Mouse (Mus musculus) C2C12 (cell line): ENCODE measurements at regions not wholly inside any gene's neighbourhood (a gene's known extent, or its start where the extent isn't known, plus 50 kb on each side); places are given as distances from the start of the nearest gene placed in this dataset.
A peak's percentile ranks its signal among the peaks of the same experiment; 100 is the strongest.

ENCODE experiments used
- H3K27me3 ChIP-seq: one replicate; pipeline ENCODE4 v1.6.1; 2011; ENCODE audit not compliant: control insufficient read depth, insufficient read depth, insufficient read length
- H3K36me3 ChIP-seq: one replicate; pipeline ENCODE4 v1.6.1; 2011; ENCODE audit not compliant: control insufficient read depth, insufficient read depth
- H3K4me3 ChIP-seq: one replicate; pipeline ENCODE4 v1.5.1; 2011; ENCODE audit warnings: mild to moderate bottlenecking, control low read depth; ENCODE audit not compliant: poor library complexity, insufficient read depth, severe bottlenecking
- H3K79me2 ChIP-seq: one replicate; pipeline ENCODE4 v1.6.1; 2011; ENCODE audit not compliant: control insufficient read depth, insufficient read depth
- H3K79me3 ChIP-seq: one replicate; pipeline ENCODE4 v1.6.1; 2011; ENCODE audit warnings: low read depth, control low read depth
- H3ac ChIP-seq: one replicate; pipeline ENCODE3; 2011; ENCODE audit warnings: low read depth; ENCODE audit not compliant: control insufficient read depth, insufficient read length
- CEBPB ChIP-seq: IDR thresholded peaks from one replicate; pipeline ENCODE4 v1.6.1; 2011; ENCODE audit warnings: low read depth, mild to moderate bottlenecking, control low read depth, moderate library complexity
- CTCF ChIP-seq: IDR thresholded peaks from one replicate; pipeline ENCODE4 v1.5.1; 2011; ENCODE audit not compliant: control insufficient read depth, insufficient read depth, insufficient read length
- FOSL1 ChIP-seq: IDR thresholded peaks from one replicate; pipeline ENCODE4 v1.8.0; 2011; ENCODE audit warnings: mild to moderate bottlenecking, low read length; ENCODE audit not compliant: poor library complexity, insufficient read depth, severe bottlenecking
- MAX ChIP-seq: IDR thresholded peaks from one replicate; pipeline ENCODE4 v1.6.1; 2011; ENCODE audit warnings: mild to moderate bottlenecking, control low read depth
- MYOD1 ChIP-seq: IDR thresholded peaks from one replicate; pipeline ENCODE4 v1.6.1; 2011; ENCODE audit warnings: low read depth; ENCODE audit not compliant: control insufficient read depth, insufficient read length
- MYOG ChIP-seq: IDR thresholded peaks from one replicate; pipeline ENCODE4 v1.6.1; 2011; ENCODE audit not compliant: control insufficient read depth, insufficient read length; ENCODE audit errors: extremely low read depth
- USF1 ChIP-seq: IDR thresholded peaks from one replicate; pipeline ENCODE4 v1.6.1; 2011; ENCODE audit warnings: low read depth, mild to moderate bottlenecking, control low read depth, moderate library complexity

GRCm38 (mm10) chr6:51349771-51350170 lies 82.7 kb upstream of the Nfe2l3 start:
- Histone ChIP-seq H3K79me3 (no peaks in the 10 kb centered on the region), H3K36me3 (no peaks in the 10 kb centered on the region), H3K79me2 (no peaks in the 10 kb centered on the region), H3ac (no peak overlapping the region), H3K4me3 (no peak overlapping the region), H3K27me3 (no peaks in the 10 kb centered on the region)
- TF ChIP-seq MYOD1 (no peak), FOSL1 (no peak), CEBPB (no peak), CTCF (no peak), MAX (no peak), USF1 (no peak), MYOG (no peak)

DNA sequence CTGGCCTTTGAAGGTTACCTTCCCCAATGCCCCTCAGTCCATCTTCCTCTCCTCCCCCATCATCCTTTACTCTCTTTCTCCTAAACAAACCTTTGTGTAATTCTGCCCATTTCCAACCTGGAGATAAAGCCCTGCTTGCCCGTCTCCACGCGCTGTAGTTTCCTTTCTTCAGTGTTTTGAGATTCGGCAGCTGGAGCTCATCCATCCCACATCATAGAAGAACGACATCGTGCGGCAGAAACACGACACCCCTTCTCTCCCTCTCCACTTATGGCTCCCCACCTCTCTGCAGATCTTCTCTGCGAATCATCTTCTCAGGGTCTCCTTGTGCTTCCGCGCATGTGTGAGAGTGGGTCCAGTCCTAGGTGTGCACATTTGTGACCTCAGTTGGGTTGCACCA lies 77.4 kb upstream of the Nfe2l3 start:
- Histone ChIP-seq H3K4me3 (no peak overlapping the region), H3K79me2 (no peaks in the 10 kb centered on the region), H3K79me3 (no peaks in the 10 kb centered on the region), H3K36me3 (no peaks in the 10 kb centered on the region), H3K27me3 (no peaks in the 10 kb centered on the region), H3ac (no peak overlapping the region)
- no peak for TF ChIP-seq CEBPB
- TF ChIP-seq USF1, result no peak
- TF ChIP-seq MYOD1, result no peak
- TF ChIP-seq MYOG, result no peak
- no peak for TF ChIP-seq CTCF
- no peak for TF ChIP-seq FOSL1
- no peak for TF ChIP-seq MAX

DNA sequence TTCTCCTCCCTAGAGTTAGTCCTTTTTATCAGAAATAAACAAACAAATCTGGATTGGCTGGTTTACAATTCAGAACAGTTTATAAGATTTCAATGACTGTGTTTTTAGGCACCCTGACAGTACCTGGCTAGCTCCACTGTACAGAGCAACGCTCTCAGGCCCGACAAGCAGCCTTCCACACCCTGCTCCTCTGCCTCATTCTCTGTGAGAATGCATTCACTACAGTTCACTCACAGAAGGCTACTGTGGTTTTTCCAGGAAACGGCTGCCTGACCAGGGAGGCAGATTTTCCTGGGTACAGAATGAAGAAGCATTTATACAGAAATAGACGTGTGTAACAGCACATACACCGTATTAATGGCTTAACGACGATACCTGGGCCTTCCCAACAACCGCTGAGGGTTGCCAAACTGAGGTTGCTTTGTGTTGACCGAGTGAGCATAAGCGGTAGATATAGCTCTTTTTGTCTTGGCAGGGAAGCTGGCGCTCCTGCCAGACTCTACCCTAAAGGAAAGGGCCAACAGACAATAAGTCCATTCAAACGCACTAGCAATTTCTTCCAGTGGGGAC lies 70.8 kb upstream of the Nfe2l3 start:
- no peaks in the 10 kb centered on the region for H3K36me3 ChIP-seq
- no peaks in the 10 kb centered on the region for H3K79me3 ChIP-seq
- no peaks in the 10 kb centered on the region for H3K27me3 ChIP-seq
- no peak for TF ChIP-seq MAX
- no peak for TF ChIP-seq MYOD1
- TF ChIP-seq CEBPB, result no peak
- TF ChIP-seq USF1, result no peak
- TF ChIP-seq CTCF, result no peak
- no peak for TF ChIP-seq MYOG
- no peak for TF ChIP-seq FOSL1
- no peak overlapping the region for H3K4me3 ChIP-seq
- no peak overlapping the region for H3ac ChIP-seq
- no peaks in the 10 kb centered on the region for H3K79me2 ChIP-seq

DNA sequence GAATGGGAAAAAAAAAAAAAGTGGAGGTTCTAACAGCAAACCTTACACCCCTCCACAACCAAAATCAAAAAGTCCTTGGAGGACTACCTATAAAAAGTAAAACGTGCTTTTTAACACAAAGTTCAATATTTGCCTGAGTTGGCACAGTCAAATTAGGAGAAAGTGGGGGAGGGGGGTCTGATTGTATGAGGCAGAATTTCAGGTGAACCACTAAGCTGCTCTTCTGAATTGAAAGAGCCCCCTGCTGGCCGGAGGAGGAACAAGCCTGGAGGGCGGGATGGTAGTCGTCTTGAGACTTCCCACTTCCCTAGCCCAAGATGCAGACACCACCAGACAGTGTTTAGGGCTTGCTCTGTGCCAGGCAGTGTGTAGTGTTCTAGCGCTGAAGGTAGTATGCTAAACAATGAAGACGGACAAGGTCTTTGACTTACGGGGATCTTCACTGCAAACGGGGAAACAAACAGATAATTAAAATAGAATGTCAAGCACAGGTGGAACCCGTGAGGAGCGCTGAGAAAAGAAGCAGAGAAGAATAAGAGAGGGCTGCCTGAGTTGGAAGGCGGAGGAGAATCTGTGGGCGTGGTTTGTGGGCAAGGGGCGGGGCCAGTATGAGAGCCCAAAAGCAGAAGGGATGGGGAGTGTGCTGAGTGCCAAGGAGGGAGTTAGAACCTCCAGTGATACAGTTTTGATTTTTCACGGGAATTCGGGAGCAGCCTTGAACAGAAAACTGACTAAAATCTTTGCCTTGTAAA lies 69.8 kb upstream of the Nfe2l3 start:
- Histone ChIP-seq H3ac (no peak overlapping the region), H3K4me3 (no peak overlapping the region)
- TF ChIP-seq CEBPB, result no peak
- no peak for TF ChIP-seq MAX
- no peak for TF ChIP-seq MYOG
- TF ChIP-seq USF1, result no peak
- TF ChIP-seq FOSL1, result no peak
- no peak for TF ChIP-seq MYOD1
- TF ChIP-seq CTCF, result peak; percentile 13

GRCm38 (mm10) chr6:51364776-51365175 lies 67.7 kb upstream of the Nfe2l3 start:
- Histone ChIP-seq H3K4me3 (no peak overlapping the region), H3K79me3 (no peaks in the 10 kb centered on the region), H3K27me3 (no peaks in the 10 kb centered on the region), H3ac (no peak overlapping the region), H3K36me3 (no peaks in the 10 kb centered on the region), H3K79me2 (no peaks in the 10 kb centered on the region)
- no peak for TF ChIP-seq MYOG

More for the DNA sequence above, 69.8 kb upstream of the Nfe2l3 start:
- no peaks in the 10 kb centered on the region for H3K27me3 ChIP-seq
- no peaks in the 10 kb centered on the region for H3K36me3 ChIP-seq
- no peaks in the 10 kb centered on the region for H3K79me2 ChIP-seq
- no peaks in the 10 kb centered on the region for H3K79me3 ChIP-seq

DNA sequence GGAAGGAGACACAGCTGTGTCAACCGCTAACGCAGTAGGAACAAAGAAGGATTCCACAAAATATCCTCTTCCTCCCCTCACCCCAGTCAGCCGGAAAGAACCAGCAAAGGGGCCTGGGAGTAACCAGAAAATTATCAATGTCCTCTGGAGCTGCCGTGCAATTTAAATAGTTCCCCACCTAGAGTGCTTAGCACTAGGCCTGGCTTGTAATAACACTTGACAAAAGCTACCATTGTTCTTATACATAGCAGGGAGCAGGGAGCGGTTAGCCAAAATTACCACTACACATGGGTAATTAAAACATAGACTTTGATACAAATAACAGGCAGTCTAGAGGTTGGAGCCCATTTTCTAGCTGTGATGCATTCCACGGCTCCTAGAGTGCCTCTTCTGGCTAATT lies 62.7 kb upstream of the Nfe2l3 start:
- H3K36me3 ChIP-seq, result no peaks in the 10 kb centered on the region
- no peak overlapping the region for H3K4me3 ChIP-seq
- no peak for TF ChIP-seq CEBPB
- no peak for TF ChIP-seq MAX
- TF ChIP-seq CTCF, result no peak
- TF ChIP-seq FOSL1, result no peak
- TF ChIP-seq MYOG, result no peak
- no peak for TF ChIP-seq MYOD1
- H3ac ChIP-seq, result no peak overlapping the region
- no peaks in the 10 kb centered on the region for H3K79me2 ChIP-seq
- no peaks in the 10 kb centered on the region for H3K79me3 ChIP-seq
- no peaks in the 10 kb centered on the region for H3K27me3 ChIP-seq
